Mouse (Mus musculus) neutrophil, adult 83 days (primary cell): ENCODE data around the gene Hist1h2af. TPM values are rescaled to one million over a fixed set of nuclear protein-coding genes. Genes with fewer than 3 reads are reported as not detected.

Experiments used
- total RNA-seq, 2 experiments: library from RNA; stranded (reverse); gene quantifications; one replicate each; pipeline ENCODE4 v1.2.4; 2023

Hist1h2af gene
- total RNA-seq, 2 experiments from 2014 or later = 1,103 to 1,322 TPM

Other genes starting within 250 kb of the Hist1h2af start
- 10 to 100 TPM in 1 of 2 experiments, 1 to 10 TPM in 1; 7.0 to 10.2 TPM for gene Zfp322a, start 164.7 kb upstream of the Hist1h2af start, total RNA-seq
- gene Abt1, start 110.0 kb upstream of the Hist1h2af start, total RNA-seq = 10 to 100 TPM in 1 of 2 experiments, 1 to 10 TPM in 1; 8.6 to 10.3 TPM
- under 1 TPM; 0.31 to 0.57 TPM for gene Btn1a1, start 68.0 kb upstream of the Hist1h2af start, total RNA-seq
- not detected for gene Btn2a2, start 45.0 kb upstream of the Hist1h2af start, total RNA-seq
- gene Hist1h4h, start 2.9 kb upstream of the Hist1h2af start, total RNA-seq = 1,000 to 10,000 TPM; 1,800 to 2,079 TPM
- gene Hist1h3g, start 1.5 kb downstream of the Hist1h2af start, total RNA-seq = 100 to 1,000 TPM; 343 to 409 TPM
- 100 to 1,000 TPM; 156 to 165 TPM for gene Hist1h2bh, start 9.5 kb downstream of the Hist1h2af start, total RNA-seq
- 100 to 1,000 TPM; 484 to 531 TPM for gene Hist1h3f, start 10.1 kb downstream of the Hist1h2af start, total RNA-seq
- 1,000 to 10,000 TPM; 2,494 to 2,726 TPM for gene Hist1h4f, start 17.7 kb downstream of the Hist1h2af start, total RNA-seq
- gene Hist1h1d, start 19.4 kb downstream of the Hist1h2af start, total RNA-seq = 100 to 1,000 TPM; 117 to 132 TPM
- gene Hist1h3e, start 28.5 kb downstream of the Hist1h2af start, total RNA-seq = 100 to 1,000 TPM; 919 to 946 TPM
- 100 to 1,000 TPM; 213 to 226 TPM for gene Hist1h2ae, start 37.3 kb downstream of the Hist1h2af start, total RNA-seq
- gene Hist1h2bg, start 37.5 kb downstream of the Hist1h2af start, total RNA-seq = 1,000 to 10,000 TPM; 1,609 to 1,779 TPM
- 1,000 to 10,000 TPM; 1,205 to 1,340 TPM for gene Hist1h2bf, start 40.3 kb downstream of the Hist1h2af start, total RNA-seq
- 100 to 1,000 TPM; 234 to 256 TPM for gene Hist1h2ad, start 40.5 kb downstream of the Hist1h2af start, total RNA-seq
- 100 to 1,000 TPM; 207 to 247 TPM for gene Hist1h3d, start 41.9 kb downstream of the Hist1h2af start, total RNA-seq
- gene Hist1h4d, start 47.7 kb downstream of the Hist1h2af start, total RNA-seq = 100 to 1,000 TPM; 821 to 965 TPM
- 100 to 1,000 TPM; 117 to 129 TPM for gene Hist1h2be, start 87.2 kb downstream of the Hist1h2af start, total RNA-seq
- gene Hist1h1e, start 88.7 kb downstream of the Hist1h2af start, total RNA-seq = 100 to 1,000 TPM; 854 to 881 TPM
- gene Hist1h2ac, start 150.0 kb downstream of the Hist1h2af start, total RNA-seq = 10 to 100 TPM; 59.5 to 67.1 TPM
- 100 to 1,000 TPM; 108 to 117 TPM for gene Hist1h2bc, start 150.3 kb downstream of the Hist1h2af start, total RNA-seq
- gene Hist1h1t, start 161.9 kb downstream of the Hist1h2af start, total RNA-seq = 1 to 10 TPM; 2.5 to 2.9 TPM
- gene Hist1h4c, start 164.5 kb downstream of the Hist1h2af start, total RNA-seq = 100 to 1,000 TPM; 435 to 497 TPM
- 1 to 10 TPM; 7.5 to 7.9 TPM for gene Hfe, start 176.9 kb downstream of the Hist1h2af start, total RNA-seq
- gene Hist1h1c, start 204.9 kb downstream of the Hist1h2af start, total RNA-seq = 1,000 to 10,000 TPM; 1,583 to 1,684 TPM
- gene Hist1h3c, start 211.7 kb downstream of the Hist1h2af start, total RNA-seq = 100 to 1,000 TPM; 649 to 655 TPM
- 1,000 to 10,000 TPM in 1 of 2 experiments, 100 to 1,000 TPM in 1; 938 to 1,011 TPM for gene Hist1h2bb, start 212.8 kb downstream of the Hist1h2af start, total RNA-seq
- 1,000 to 10,000 TPM; 1,348 to 1,643 TPM for gene Hist1h2ab, start 217.2 kb downstream of the Hist1h2af start, total RNA-seq
- gene Hist1h3b, start 218.4 kb downstream of the Hist1h2af start, total RNA-seq = 1,000 to 10,000 TPM; 1,578 to 1,719 TPM
- gene Hist1h4b, start 223.1 kb downstream of the Hist1h2af start, total RNA-seq = 100 to 1,000 TPM; 697 to 823 TPM
- gene Hist1h4a, start 227.3 kb downstream of the Hist1h2af start, total RNA-seq = 100 to 1,000 TPM; 542 to 645 TPM
- gene Hist1h3a, start 228.5 kb downstream of the Hist1h2af start, total RNA-seq = 100 to 1,000 TPM; 941 to 991 TPM
- gene Hist1h1a, start 229.8 kb downstream of the Hist1h2af start, total RNA-seq = 100 to 1,000 TPM; 476 to 542 TPM
- not detected for gene Trim38, start 236.0 kb downstream of the Hist1h2af start, total RNA-seq